Mouse (Mus musculus) embryonic fibroblast, embryonic 13.5 days (primary cell): Measurements from ENCODE around the gene Dhdh.

Experiments used
- CTCF ChIP-seq: IDR thresholded peaks from 2 replicates; pipeline ENCODE4 v1.5.1; 2011; ENCODE audit warnings: mild to moderate bottlenecking, control low read depth, low read length, moderate library complexity, borderline replicate concordance; ENCODE audit not compliant: insufficient read depth
- POLR2A ChIP-seq: IDR thresholded peaks from 2 replicates; pipeline ENCODE4 v1.6.1; 2011; ENCODE audit warnings: low read depth, mild to moderate bottlenecking, control low read depth, low read length, moderate library complexity

DNA sequence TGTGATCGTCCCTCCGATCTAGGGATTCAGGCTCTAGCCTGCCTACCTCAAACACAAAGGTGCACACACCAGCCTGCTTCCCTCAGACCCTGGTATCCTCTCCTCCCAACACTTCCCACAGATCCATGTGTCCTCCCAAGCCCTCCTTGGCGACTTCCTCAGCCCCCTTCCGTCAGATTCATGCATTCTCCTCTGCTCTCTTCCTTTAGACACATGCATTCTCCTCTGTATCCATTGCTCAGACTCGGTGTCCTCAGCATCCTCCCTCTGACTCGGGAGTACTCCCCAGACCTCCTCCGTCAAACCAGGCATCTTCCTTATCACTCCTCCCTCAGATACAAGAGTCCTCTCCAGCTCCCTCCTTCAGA lies 54.8 kb downstream of the Dhdh start:
- TF ChIP-seq CTCF (no peak), POLR2A (no peak)
